Mouse (Mus musculus): ENCODE data around the gene Uck2. TPM values are rescaled to one million over a fixed set of nuclear protein-coding genes. Genes with fewer than 3 reads are reported as not detected.

Uck2 gene
- total and polyA plus RNA-seq, 3 experiments = 191 to 643 (median 290) TPM

DNA sequence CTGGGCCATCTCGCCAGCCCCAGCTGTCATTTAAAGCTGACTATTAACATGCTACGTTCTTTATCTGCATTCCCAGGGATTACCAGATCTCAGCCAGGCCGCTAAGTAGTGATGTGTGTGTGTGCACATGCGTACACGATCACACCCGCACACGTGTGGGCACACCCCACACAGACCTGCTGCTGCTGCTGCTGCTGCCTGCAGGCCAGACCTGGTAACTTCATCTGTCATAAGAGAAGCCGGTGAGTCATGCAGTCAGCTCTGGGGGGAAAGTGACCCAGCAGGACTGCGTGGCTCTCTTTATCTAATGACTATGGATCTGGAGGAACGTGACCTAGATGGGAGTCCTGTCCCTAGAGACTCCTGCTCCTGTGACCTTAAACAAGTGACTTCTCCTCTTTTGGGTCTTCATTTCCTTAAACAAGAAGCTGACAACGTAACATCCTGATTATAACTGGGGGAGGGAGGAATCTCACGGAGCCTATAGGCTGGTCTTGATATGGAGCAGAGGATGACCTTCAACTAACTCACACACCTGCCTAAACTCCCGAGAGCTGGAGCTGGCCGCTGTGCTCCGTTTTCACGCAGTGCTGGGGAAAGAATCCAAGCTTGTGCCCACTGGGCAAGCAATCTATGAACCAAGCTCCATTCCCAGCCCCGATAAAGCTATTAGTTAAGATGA is 54.0 kb downstream of the Uck2 start:
- TF ChIP-seq ZKSCAN1 (IDR thresholded peaks at IDR 0.05; ENCODE audit: low read depth, low read length) (no peak), NELFE (IDR thresholded peaks at IDR 0.05; ENCODE audit: low read depth, low read length) (no peak), MXI1 (IDR thresholded peaks at IDR 0.05; ENCODE audit: low read depth, low read length) (no peak), MEF2A (IDR thresholded peaks at IDR 0.05; ENCODE audit: extremely low read depth, insufficient replicate concordance, low read depth, low read length, poor library complexity, severe bottlenecking) (no peak), BHLHE40 (IDR thresholded peaks at IDR 0.05; ENCODE audit: borderline replicate concordance, low read depth, low read length) (no peak), GATA1 (IDR thresholded peaks at IDR 0.05; ENCODE audit: low read depth, low read length) (no peak)
- Histone ChIP-seq H3K79me2 (ENCODE audit: control insufficient read depth, insufficient read depth, low read length, poor library complexity) (no peaks in the 10 kb centered on the region), H3K36me3 (ENCODE audit: control insufficient read depth in 1 of 2, insufficient read depth in 2 of 2, low read length in 2 of 2) (peaks cover 0 to 20% of the 10 kb centered on the region in 2 experiments; a peak in 2 of 4 replicates), H3K9me3 (replicated peaks; ENCODE audit: insufficient read depth, low read length) (no peaks in the 10 kb centered on the region), H3K9ac (ENCODE audit: control insufficient read depth, low read depth, low read length, poor library complexity, severe bottlenecking) (no peak overlapping the region), H3K4me3 (ENCODE audit: control insufficient read depth in 1 of 2, insufficient read depth in 1 of 2, low read depth in 2 of 2, low read length in 2 of 2) (no peak overlapping the region), H3K27me3 (ENCODE audit: control insufficient read depth in 1 of 2, insufficient read depth in 2 of 2, low read length in 2 of 2) (no peaks in the 10 kb centered on the region), H3K27ac (ENCODE audit: control insufficient read depth, low read depth, low read length) (no peak overlapping the region), H3K4me1 (ENCODE audit: control insufficient read depth in 1 of 2, insufficient read depth in 2 of 2, low read length in 2 of 2) (no peaks in the 10 kb centered on the region)
- peak; percentile 56 for DNase-seq (ENCODE audit: low read depth, low spot score)

DNA sequence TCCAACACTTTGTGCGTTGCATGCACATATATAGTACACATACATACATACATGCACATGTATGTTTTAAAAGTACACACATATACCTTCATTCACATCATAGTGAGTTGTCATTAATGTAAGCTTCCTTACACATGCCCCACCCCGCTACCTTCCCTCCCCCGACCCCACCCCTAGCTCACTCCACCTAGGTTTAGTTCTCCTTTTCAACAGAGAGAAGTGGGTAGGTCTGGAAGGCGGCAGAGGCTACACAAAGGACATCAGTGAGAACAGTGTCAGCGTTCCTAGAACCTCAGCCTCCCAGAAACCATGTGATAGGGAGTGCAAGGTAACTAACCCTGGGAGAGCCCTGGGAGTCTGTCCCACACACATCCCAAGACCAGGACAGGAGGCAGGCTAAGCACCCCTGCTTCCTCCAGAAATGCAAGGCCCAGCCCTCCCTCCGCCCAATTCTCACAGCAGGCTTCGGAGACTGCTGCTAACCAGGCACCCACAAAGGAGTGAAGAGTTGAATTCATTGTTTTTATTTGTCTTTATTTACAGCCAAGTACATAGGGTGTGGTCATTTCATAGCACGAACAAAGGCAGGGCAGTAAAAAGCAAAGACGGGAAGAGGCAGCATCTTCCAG is 62.6 kb downstream of the Uck2 start:
- Histone ChIP-seq H3K9me3 (replicated peaks; ENCODE audit: insufficient read depth, low read length) (no peaks in the 10 kb centered on the region), H3K4me3 (ENCODE audit: control insufficient read depth in 1 of 2, insufficient read depth in 1 of 2, low read depth in 2 of 2, low read length in 2 of 2) (no peak overlapping the region), H3K4me1 (ENCODE audit: control insufficient read depth in 1 of 2, insufficient read depth in 2 of 2, low read length in 2 of 2) (peaks cover 0 to 7% of the 10 kb centered on the region in 2 experiments; a peak in 2 of 4 replicates), H3K36me3 (ENCODE audit: control insufficient read depth in 1 of 2, insufficient read depth in 2 of 2, low read length in 2 of 2) (peaks cover 3 to 8% of the 10 kb centered on the region in 2 experiments), H3K27ac (ENCODE audit: control insufficient read depth, low read depth, low read length) (no peak overlapping the region), H3K27me3 (ENCODE audit: control insufficient read depth in 1 of 2, insufficient read depth in 2 of 2, low read length in 2 of 2) (no peaks in the 10 kb centered on the region), H3K79me2 (ENCODE audit: control insufficient read depth, insufficient read depth, low read length, poor library complexity) (no peaks in the 10 kb centered on the region), H3K9ac (ENCODE audit: control insufficient read depth, low read depth, low read length, poor library complexity, severe bottlenecking) (no peak overlapping the region)
- peak; percentile 67 for DNase-seq (ENCODE audit: low read depth, low spot score)
- TF ChIP-seq MEF2A (IDR thresholded peaks at IDR 0.05; ENCODE audit: extremely low read depth, insufficient replicate concordance, low read depth, low read length, poor library complexity, severe bottlenecking) = no peak
- TF ChIP-seq POLR2AphosphoS2 (IDR thresholded peaks at IDR 0.05; ENCODE audit: low read length) = 0 out of 2 replicates have a peak, but pooled peaks have one; percentile 11

DNA sequence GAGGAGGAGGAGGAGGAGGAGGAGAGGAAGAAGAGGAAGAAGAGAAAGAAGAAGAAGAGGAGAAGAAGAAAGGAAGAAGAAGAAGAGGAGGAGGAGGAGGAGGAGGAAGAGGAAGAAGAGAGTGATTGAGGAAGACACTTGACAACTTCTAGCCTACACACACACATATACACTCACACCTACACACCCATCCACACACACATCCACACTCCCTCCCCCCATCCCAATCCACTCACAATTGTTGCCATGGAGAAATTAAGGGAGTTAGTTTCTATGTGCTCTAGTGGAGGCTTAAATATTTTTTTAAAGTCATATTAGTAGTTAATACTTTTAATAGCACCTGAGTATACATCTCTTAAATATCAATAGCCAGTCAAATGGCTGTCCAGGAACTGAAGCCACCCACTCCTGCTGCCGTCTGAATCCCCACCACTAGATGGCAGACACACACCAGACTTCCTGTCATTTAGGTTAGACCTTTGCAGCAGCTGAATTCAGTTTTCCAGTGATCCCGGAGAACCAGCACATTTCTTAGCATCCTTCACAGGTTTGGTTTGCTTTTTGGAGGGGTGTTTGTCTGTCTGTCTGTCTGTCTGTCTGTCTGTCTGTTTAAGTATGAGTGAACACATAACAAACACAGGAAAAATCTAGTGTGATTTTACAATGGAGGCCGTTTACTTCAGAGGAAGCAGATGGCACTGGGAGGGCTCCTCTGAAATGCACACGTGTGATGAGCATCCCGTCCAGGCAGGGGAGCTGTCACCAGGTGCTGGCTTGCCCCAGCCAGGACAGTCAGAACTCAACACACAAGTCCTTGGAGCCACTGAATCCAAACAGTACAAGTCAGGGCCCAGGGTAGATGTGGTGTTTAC is 64.6 kb downstream of the Uck2 start:
- peaks cover 3% of the 10 kb centered on the region in 2 experiments; a peak in 3 of 4 replicates for H3K36me3 ChIP-seq (ENCODE audit: control insufficient read depth in 1 of 2, insufficient read depth in 2 of 2, low read length in 2 of 2)
- peak; percentile 61 for TF ChIP-seq MXI1 (IDR thresholded peaks at IDR 0.05; ENCODE audit: low read depth, low read length)
- no peak for TF ChIP-seq GATA1 (IDR thresholded peaks at IDR 0.05; ENCODE audit: low read depth, low read length)
- peak; percentile 14; the same call in 1 of the 2 replicates for TF ChIP-seq MYC (IDR thresholded peaks at IDR 0.05; ENCODE audit: low read depth, low read length)
- TF ChIP-seq MEF2A (IDR thresholded peaks at IDR 0.05; ENCODE audit: extremely low read depth, insufficient replicate concordance, low read depth, low read length, poor library complexity, severe bottlenecking) = no peak
- TF ChIP-seq ZNF384 (IDR thresholded peaks at IDR 0.05; ENCODE audit: low read depth, low read length) = 0 out of 2 replicates have a peak, but pooled peaks have one; percentile 22
- 0 out of 2 replicates have a peak, but pooled peaks have one; percentile 17 for TF ChIP-seq HCFC1 (IDR thresholded peaks at IDR 0.05; ENCODE audit: low read depth, low read length)
- TF ChIP-seq CTCF (IDR thresholded peaks at IDR 0.05 in 2 of 3, conservative IDR thresholded peaks at IDR 0.05 in 1 of 3; ENCODE audit: control insufficient read depth in 1 of 3, insufficient read depth in 1 of 3, low read depth in 2 of 3, low read length in 3 of 3, poor library complexity in 1 of 3, severe bottlenecking in 1 of 3) = peak; percentile 82 to 95 (median 92)
- TF ChIP-seq POLR2A (IDR thresholded peaks at IDR 0.05; ENCODE audit: control insufficient read depth in 1 of 2, insufficient read depth in 1 of 2, low read depth in 1 of 2, low read length in 2 of 2, poor library complexity in 1 of 2) = no peak
- TF ChIP-seq SMC3 (IDR thresholded peaks at IDR 0.05; ENCODE audit: low read depth, low read length) = peak; percentile 96
- peak; percentile 98 for TF ChIP-seq ZC3H11A (IDR thresholded peaks at IDR 0.05; ENCODE audit: low read depth, low read length)
- no peak for TF ChIP-seq ETS1 (IDR thresholded peaks at IDR 0.05; ENCODE audit: low read depth, low read length)
- TF ChIP-seq BHLHE40 (IDR thresholded peaks at IDR 0.05; ENCODE audit: borderline replicate concordance, low read depth, low read length) = 0 out of 2 replicates have a peak, but pooled peaks have one; percentile 3
- peak; percentile 39; the same call in 1 of the 2 replicates for TF ChIP-seq ELF1 (IDR thresholded peaks at IDR 0.05; ENCODE audit: low read depth, low read length)
- peak; percentile 97 for TF ChIP-seq RAD21 (IDR thresholded peaks at IDR 0.05; ENCODE audit: low read depth, low read length)
- peak; percentile 59 for TF ChIP-seq SIN3A (IDR thresholded peaks at IDR 0.05; ENCODE audit: low read length)
- peak; percentile 38; the same call in 1 of the 2 replicates for TF ChIP-seq MAX (IDR thresholded peaks at IDR 0.05; ENCODE audit: low read length)
- TF ChIP-seq MAZ (IDR thresholded peaks at IDR 0.05; ENCODE audit: low read depth, low read length) = peak; percentile 59; the same call in 1 of the 2 replicates

More for the DNA sequence above, 64.6 kb downstream of the Uck2 start:
- DNase-seq (ENCODE audit: low read depth, low spot score) = peak; percentile 85
- no peaks in the 10 kb centered on the region for H3K9me3 ChIP-seq (replicated peaks; ENCODE audit: insufficient read depth, low read length)
- peaks cover 0 to 9% of the 10 kb centered on the region in 2 experiments; a peak in 2 of 4 replicates for H3K4me1 ChIP-seq (ENCODE audit: control insufficient read depth in 1 of 2, insufficient read depth in 2 of 2, low read length in 2 of 2)
- no peaks in the 10 kb centered on the region for H3K79me2 ChIP-seq (ENCODE audit: control insufficient read depth, insufficient read depth, low read length, poor library complexity)
- peak overlapping the region; percentile 1; the same call in 1 of the 2 replicates for H3K9ac ChIP-seq (ENCODE audit: control insufficient read depth, low read depth, low read length, poor library complexity, severe bottlenecking)
- no peak overlapping the region for H3K4me3 ChIP-seq (ENCODE audit: control insufficient read depth in 1 of 2, insufficient read depth in 1 of 2, low read depth in 2 of 2, low read length in 2 of 2)
- H3K27ac ChIP-seq (ENCODE audit: control insufficient read depth, low read depth, low read length) = no peak overlapping the region
- no peaks in the 10 kb centered on the region for H3K27me3 ChIP-seq (ENCODE audit: control insufficient read depth in 1 of 2, insufficient read depth in 2 of 2, low read length in 2 of 2)
